Mouse (Mus musculus): ENCODE results near the gene Polr2b. TPM values are rescaled to one million over a fixed set of nuclear protein-coding genes. Genes with fewer than 3 reads are reported as not detected.

The Polr2b gene
- total RNA-seq (2021) = 10 to 100 TPM; 48.8 to 50.4 TPM

- DNase-seq = peak; percentile 98 to 99
These were observed at the start of gene Polr2b, which contains the start of gene Noa1 for GRCm38 (mm10) chr5:77309924-77310772. Gene Polr2b (plus strand): TSS chr5:77310147. Gene Noa1 (minus strand): TSS chr5:77310084.

GRCm38 (mm10) chr5:77261137-77261536 lies 48.8 kb upstream of the Polr2b start:
- no peak for DNase-seq

GRCm38 (mm10) chr5:77262105-77262504 lies 47.8 kb upstream of the Polr2b start:
- no peak for DNase-seq

- DNase-seq = peak; percentile 53 to 56
These were observed 44.8 kb upstream of the Polr2b start, which contains the start of gene Rest for GRCm38 (mm10) chr5:77265081-77265670. Gene Rest (plus strand): TSS chr5:77265491.

- DNase-seq = peak; percentile 42 to 45
These were observed 44.3 kb upstream of the Polr2b start for GRCm38 (mm10) chr5:77265671-77266065.

- DNase-seq = peak; percentile 22 to 27
These were observed 43.7 kb upstream of the Polr2b start for GRCm38 (mm10) chr5:77266066-77266885.

GRCm38 (mm10) chr5:77266886-77267401 lies 43.0 kb upstream of the Polr2b start:
- no peak for DNase-seq

GRCm38 (mm10) chr5:77267441-77267840 lies 42.5 kb upstream of the Polr2b start:
- DNase-seq = no peak

- no peak for DNase-seq
These were observed 41.9 kb upstream of the Polr2b start for GRCm38 (mm10) chr5:77267957-77268624.

- DNase-seq = no peak
These were observed 40.5 kb upstream of the Polr2b start for GRCm38 (mm10) chr5:77269399-77269798.

GRCm38 (mm10) chr5:77273151-77273550 lies 36.8 kb upstream of the Polr2b start:
- no peak for DNase-seq

- no peak for DNase-seq
These were observed 34.0 kb upstream of the Polr2b start for GRCm38 (mm10) chr5:77275950-77276349.

- DNase-seq = no peak
These were observed 32.7 kb upstream of the Polr2b start for GRCm38 (mm10) chr5:77277204-77277603.

- no peak for DNase-seq
These were observed 28.3 kb upstream of the Polr2b start for GRCm38 (mm10) chr5:77281518-77282174.

GRCm38 (mm10) chr5:77282242-77282641 lies 27.7 kb upstream of the Polr2b start:
- no peak for DNase-seq

- no peak for DNase-seq
These were observed 24.3 kb upstream of the Polr2b start for GRCm38 (mm10) chr5:77285685-77286084.

GRCm38 (mm10) chr5:77286904-77287303 lies 23.0 kb upstream of the Polr2b start:
- no peak for DNase-seq

GRCm38 (mm10) chr5:77287901-77288300 lies 22.0 kb upstream of the Polr2b start:
- no peak for DNase-seq

- DNase-seq = no peak
These were observed 20.3 kb upstream of the Polr2b start for GRCm38 (mm10) chr5:77289686-77290085.

GRCm38 (mm10) chr5:77290606-77291005 lies 19.3 kb upstream of the Polr2b start:
- no peak for DNase-seq

GRCm38 (mm10) chr5:77292803-77293522 lies 17.0 kb upstream of the Polr2b start:
- DNase-seq = no peak

Data from layer of hippocampus, postnatal 36 days (tissue).